8 mouse cellular contexts compared by ENCODE assay signal in the genomic region with DNA sequence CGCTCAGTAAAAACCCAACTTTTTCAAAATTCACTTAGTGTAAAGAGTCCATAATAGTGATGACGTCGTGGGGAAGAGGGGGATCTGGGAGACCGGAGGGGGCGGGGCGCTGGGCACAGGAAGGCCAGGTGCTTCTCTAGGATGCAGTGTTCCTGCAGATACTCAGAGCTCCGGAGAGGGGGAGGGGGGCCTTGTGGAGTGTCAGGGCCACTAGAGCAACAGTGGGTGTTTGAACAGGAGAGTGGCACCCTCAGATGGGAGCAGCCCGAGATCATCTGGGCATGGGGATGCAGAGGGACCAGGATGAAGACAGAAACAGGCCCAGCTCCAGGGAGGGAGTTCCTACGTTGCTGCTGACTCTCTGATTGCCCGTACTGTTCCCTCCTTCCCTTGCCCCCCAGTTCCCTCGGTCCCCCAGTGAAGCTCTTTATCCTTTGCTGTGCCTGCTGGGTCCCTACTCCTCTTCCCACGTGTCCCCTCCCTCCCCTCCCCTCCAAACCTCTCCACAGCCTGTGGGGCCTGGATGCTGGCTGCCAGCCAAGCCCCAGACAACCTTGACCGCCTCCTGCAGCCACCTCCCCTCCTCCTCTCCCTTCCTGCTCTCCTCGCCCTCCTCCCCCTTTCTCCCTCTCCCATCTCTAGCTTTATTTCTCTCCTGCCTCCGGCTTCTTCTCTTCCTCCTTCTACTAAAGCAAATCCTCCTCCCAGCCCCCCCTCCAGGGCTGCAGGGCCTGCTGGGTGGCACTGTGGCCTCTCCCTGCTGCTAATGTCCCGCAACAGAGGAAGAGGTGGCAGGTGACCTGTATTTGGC. TPM values are rescaled to one million over a fixed set of nuclear protein-coding genes. Genes with fewer than 3 reads are reported as not detected.
DNase-seq lines count a peak whose midpoint lies in the region; ATAC-seq and TF ChIP-seq lines count a peak whose summit lies in the region.
"Had no signal": no experiment of that assay in that cellular context is flagged by ENCODE, and none has a peak within 500 bp of the region (broad histone marks: within the 10 kb centered on the region; RNA-seq: fewer than 3 reads in every experiment).

No protein-coding gene starts in this region.

- 11% methylated on average over 16 of the region's 16 CpGs for WGBS in hindbrain, embryonic 12.5 days
- 8% methylated on average over 15 of the region's 16 CpGs for WGBS in limb, embryonic 14.5 days
- 10% methylated on average over 16 of the region's 16 CpGs for WGBS in neural tube, embryonic 15.5 days

- peaks cover 63% of the 10 kb centered on the region for H3K27me3 ChIP-seq in hindbrain, embryonic 12.5 days
- H3K27me3 ChIP-seq in limb, embryonic 14.5 days (ENCODE audit: control insufficient read depth, insufficient read depth, low read length), result no peaks in the 10 kb centered on the region
- H3K27me3 ChIP-seq in neural tube, embryonic 15.5 days (replicated peaks), result peaks cover 29% of the 10 kb centered on the region

- peaks cover 24% of the 10 kb centered on the region for H3K36me3 ChIP-seq in hindbrain, embryonic 12.5 days
- peaks cover 36% of the 10 kb centered on the region for H3K36me3 ChIP-seq in limb, embryonic 14.5 days (ENCODE audit: control insufficient read depth, insufficient read depth, low read length)
- peaks cover 32% of the 10 kb centered on the region for H3K36me3 ChIP-seq in neural tube, embryonic 15.5 days

- no peak overlapping the region for H3K9ac ChIP-seq in hindbrain, embryonic 12.5 days
- H3K9ac ChIP-seq in limb, embryonic 14.5 days (ENCODE audit: low read depth, low read length, severe bottlenecking), result no peak overlapping the region
- H3K9ac ChIP-seq in neural tube, embryonic 15.5 days (replicated peaks), result 0 out of 2 replicates have a peak overlapping the region, but pooled peaks have one; percentile 5

- H3K9me3 ChIP-seq in hindbrain, embryonic 12.5 days (replicated peaks), result no peaks in the 10 kb centered on the region
- H3K9me3 ChIP-seq in limb, embryonic 14.5 days (ENCODE audit: control insufficient read depth, low read length), result no peaks in the 10 kb centered on the region
- no peaks in the 10 kb centered on the region for H3K9me3 ChIP-seq in neural tube, embryonic 15.5 days (replicated peaks)

- peak; percentile 68 for DNase-seq in ES-CJ7 (ENCODE audit: low read depth, low spot score)
- peak; percentile 56 to 64 for DNase-seq in adrenal gland, adult 18-20 months (ENCODE audit: low spot score in 2 of 2)
- peak; percentile 83 for DNase-seq in limb, embryonic 14.5 days (ENCODE audit: low spot score)
- DNase-seq in layer of hippocampus, postnatal 25 days (ENCODE audit: extremely low spot score in 1 of 2, low spot score in 1 of 2), result no peak
- no peak for DNase-seq in frontal cortex, postnatal 36 days (ENCODE audit: low spot score in 2 of 2)

- H3K4me1 ChIP-seq in hindbrain, embryonic 12.5 days, result peaks cover 63% of the 10 kb centered on the region
- H3K4me1 ChIP-seq in limb, embryonic 14.5 days (ENCODE audit: control insufficient read depth, insufficient read depth, low read length), result peaks cover 57% of the 10 kb centered on the region
- peaks cover 61% of the 10 kb centered on the region for H3K4me1 ChIP-seq in neural tube, embryonic 15.5 days

- no peak overlapping the region for H3K4me3 ChIP-seq in hindbrain, embryonic 12.5 days
- no peak overlapping the region for H3K4me3 ChIP-seq in limb, embryonic 14.5 days (replicated peaks; ENCODE audit: low read length)
- no peak overlapping the region for H3K4me3 ChIP-seq in neural tube, embryonic 15.5 days (replicated peaks)
- H3K4me3 ChIP-seq: myocyte had no signal

- no peak for TF ChIP-seq POLR2A in limb, embryonic 14.5 days (IDR thresholded peaks at IDR 0.05; ENCODE audit: borderline replicate concordance, extremely low read depth, insufficient read depth, insufficient read length)

- H3K4me2 ChIP-seq in hindbrain, embryonic 12.5 days (replicated peaks), result peak overlapping the region; percentile 28; the same call in 1 of the 2 replicates
- H3K4me2 ChIP-seq in limb, embryonic 14.5 days (replicated peaks; ENCODE audit: low read depth, low read length, severe bottlenecking), result peak overlapping the region; percentile 26
- H3K4me2 ChIP-seq in neural tube, embryonic 15.5 days, result peak overlapping the region; percentile 17

- H3K27ac ChIP-seq in hindbrain, embryonic 12.5 days, result peak overlapping the region; percentile 79
- peak overlapping the region; percentile 73 for H3K27ac ChIP-seq in limb, embryonic 14.5 days (replicated peaks; ENCODE audit: low read depth, low read length)
- H3K27ac ChIP-seq in neural tube, embryonic 15.5 days (replicated peaks), result peak overlapping the region; percentile 63

- 0 out of 2 replicates have a peak, but pooled peaks have one; percentile 4 for ATAC-seq in hindbrain, embryonic 12.5 days (ENCODE audit: low FRiP score)
- no peak for ATAC-seq in limb, embryonic 14.5 days (ENCODE audit: low FRiP score, low read depth)
- no peak for ATAC-seq in neural tube, embryonic 15.5 days (ENCODE audit: low FRiP score)

RNA-seq across cellular contexts. Expression of gene Tle2, which starts 5.8 kb away (rescaled TPM):
- total RNA-seq in adrenal gland, adult 18-20 months (2021), result 10 to 100 TPM; 58.2 to 65.6 TPM
- polyA plus RNA-seq in hindbrain, embryonic 12.5 days (2016; fragmentation: Nextera tagmentation; extraction: Ambion mirVana), result 30.6 and 32.1 TPM in 2 replicates
- polyA plus RNA-seq in limb, embryonic 14.5 days (2012; rRNA removed), result 250 and 345 TPM in 2 replicates
- 38.1 and 52.2 TPM in 2 replicates for polyA plus RNA-seq in limb, embryonic 14.5 days (2014; fragmentation: Nextera tagmentation; extraction: Ambion mirVana)
- polyA plus RNA-seq in neural tube, embryonic 15.5 days (2015; fragmentation: Nextera tagmentation; extraction: Ambion mirVana), result 41.8 and 49.9 TPM in 2 replicates
- total RNA-seq in layer of hippocampus, postnatal 25 days (2021), result 10 to 100 TPM; 22.5 to 32.3 TPM

RNA-seq across cellular contexts. Expression of gene Aes, which starts 9.3 kb away (rescaled TPM):
- total RNA-seq in adrenal gland, adult 18-20 months (2021), result 1,000 to 10,000 TPM in 1 of 2 experiments, 100 to 1,000 TPM in 1; 911 to 1,138 TPM
- polyA plus RNA-seq in hindbrain, embryonic 12.5 days (2016; fragmentation: Nextera tagmentation; extraction: Ambion mirVana), result 476 and 504 TPM in 2 replicates
- 472 and 473 TPM in 2 replicates for polyA plus RNA-seq in limb, embryonic 14.5 days (2012; rRNA removed)
- 380 and 393 TPM in 2 replicates for polyA plus RNA-seq in limb, embryonic 14.5 days (2014; fragmentation: Nextera tagmentation; extraction: Ambion mirVana)
- 771 and 825 TPM in 2 replicates for polyA plus RNA-seq in neural tube, embryonic 15.5 days (2015; fragmentation: Nextera tagmentation; extraction: Ambion mirVana)
- 100 to 1,000 TPM; 692 to 732 TPM for total RNA-seq in layer of hippocampus, postnatal 25 days (2021)

RNA-seq across cellular contexts. Expression of gene Gna11, which starts 23.6 kb away (rescaled TPM):
- 10 to 100 TPM; 81.7 to 83.4 TPM for total RNA-seq in adrenal gland, adult 18-20 months (2021)
- 75.2 and 76.3 TPM in 2 replicates for polyA plus RNA-seq in hindbrain, embryonic 12.5 days (2016; fragmentation: Nextera tagmentation; extraction: Ambion mirVana)
- polyA plus RNA-seq in limb, embryonic 14.5 days (2012; rRNA removed), result 97.4 and 116 TPM in 2 replicates
- polyA plus RNA-seq in limb, embryonic 14.5 days (2014; fragmentation: Nextera tagmentation; extraction: Ambion mirVana), result 89.1 and 91.7 TPM in 2 replicates
- polyA plus RNA-seq in neural tube, embryonic 15.5 days (2015; fragmentation: Nextera tagmentation; extraction: Ambion mirVana), result 91.1 and 102 TPM in 2 replicates
- 100 to 1,000 TPM; 110 to 121 TPM for total RNA-seq in layer of hippocampus, postnatal 25 days (2021)

RNA-seq across cellular contexts. Expression of gene Tle6, which starts 32.3 kb away (rescaled TPM):
- 10 to 100 TPM; 21.4 to 37.3 TPM for total RNA-seq in adrenal gland, adult 18-20 months (2021)
- polyA plus RNA-seq in hindbrain, embryonic 12.5 days (2016; fragmentation: Nextera tagmentation; extraction: Ambion mirVana), result 8.2 and 8.3 TPM in 2 replicates
- 24.2 and 28.0 TPM in 2 replicates for polyA plus RNA-seq in limb, embryonic 14.5 days (2012; rRNA removed)
- 9.2 and 16.6 TPM in 2 replicates for polyA plus RNA-seq in limb, embryonic 14.5 days (2014; fragmentation: Nextera tagmentation; extraction: Ambion mirVana)
- polyA plus RNA-seq in neural tube, embryonic 15.5 days (2015; fragmentation: Nextera tagmentation; extraction: Ambion mirVana), result 5.7 and 7.3 TPM in 2 replicates
- 1 to 10 TPM; 1.7 to 4.1 TPM for total RNA-seq in layer of hippocampus, postnatal 25 days (2021)

RNA-seq across cellular contexts. Expression of gene BC025920, which starts 37.5 kb away (rescaled TPM):
- total RNA-seq in adrenal gland, adult 18-20 months (2021), result 1 to 10 TPM; 1.2 to 1.7 TPM
- polyA plus RNA-seq in hindbrain, embryonic 12.5 days (2016; fragmentation: Nextera tagmentation; extraction: Ambion mirVana), result 1.2 and 1.3 TPM in 2 replicates
- 3.8 and 4.0 TPM in 2 replicates for polyA plus RNA-seq in limb, embryonic 14.5 days (2012; rRNA removed)
- 0.58 and 0.78 TPM in 2 replicates for polyA plus RNA-seq in limb, embryonic 14.5 days (2014; fragmentation: Nextera tagmentation; extraction: Ambion mirVana)
- polyA plus RNA-seq in neural tube, embryonic 15.5 days (2015; fragmentation: Nextera tagmentation; extraction: Ambion mirVana), result 1.3 and 2.3 TPM in 2 replicates
- 1 to 10 TPM; 4.2 to 4.4 TPM for total RNA-seq in layer of hippocampus, postnatal 25 days (2021)

Comparison
In these comparisons a context has a peak if more than half of its experiments do, and no peak if none do; other contexts are left out.
1. DNase-seq: peak in ES-CJ7 (single experiment), adrenal gland, adult 18-20 months (2 of 2) and limb, embryonic 14.5 days (single experiment); none in layer of hippocampus, postnatal 25 days (0 of 2) and frontal cortex, postnatal 36 days (0 of 2).
2. Peak in every context shown above with its lines, with median percentiles within 50 percentile points of each other: H3K27ac ChIP-seq and H3K4me2 ChIP-seq.